Mouse (Mus musculus): ENCODE data around the gene Nudt16. TPM values are rescaled to one million over a fixed set of nuclear protein-coding genes. Genes with fewer than 3 reads are reported as not detected.
"Not testable (repeated sequence)": the region's sequence is repeated elsewhere in the genome, so short reads cannot be mapped to it uniquely, and the experiment has no call there.

The Nudt16 gene
- 10 to 100 TPM; 15.6 to 16.1 TPM for total RNA-seq (2021)
- long read RNA-seq, transcript Nudt16-201 (3 exons, 1,631 nt), result major isoform, 10 of 14 reads
- long read RNA-seq, partial matches to known transcripts, result 1 of 14 reads
- long read RNA-seq, other reads (novel, unspliced or antisense), result 1 of 14 reads

DNA sequence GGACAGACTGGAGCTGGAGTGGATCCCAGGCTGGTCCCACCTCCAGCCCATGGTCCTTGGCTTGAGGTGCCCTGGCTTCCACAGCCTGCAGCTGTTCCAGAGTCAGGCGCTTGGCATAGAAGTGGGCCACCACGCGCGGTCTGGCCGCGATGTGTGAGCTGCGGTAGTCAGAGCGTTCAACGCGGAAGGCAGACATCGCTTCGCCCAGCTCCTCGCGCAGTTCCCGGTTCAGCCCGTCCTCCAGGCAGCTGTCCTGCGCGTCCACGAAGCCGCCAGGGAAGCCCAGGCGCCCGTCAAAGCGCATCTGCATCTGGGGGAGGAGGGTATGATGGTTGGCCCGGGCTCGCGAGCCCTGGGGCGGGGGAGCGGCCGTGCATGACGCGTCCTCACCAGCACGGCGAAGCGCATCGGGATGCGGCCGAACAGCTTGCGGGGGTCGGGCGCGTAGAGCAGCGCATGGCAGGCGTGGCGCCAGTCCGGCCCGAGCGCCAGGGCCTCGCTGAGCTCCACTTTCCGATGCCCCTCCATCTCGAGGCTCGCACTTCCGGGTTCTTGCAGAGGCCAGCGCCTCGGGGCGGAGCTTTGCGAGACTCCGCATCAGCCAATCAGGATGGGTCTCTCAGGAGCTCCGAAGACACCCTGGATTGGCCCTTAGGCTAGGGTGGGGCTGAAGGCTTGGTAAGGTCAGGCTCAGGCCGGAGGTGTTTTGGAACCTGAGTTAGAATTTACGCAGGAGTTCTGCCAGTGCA lies at the start of gene Nudt16:
Nudt16 (minus strand) TSS at position 572 of the 749 bp plus-strand sequence.
- DNase-seq (ENCODE audit: low spot score in 2 of 2), result peak; percentile 89 to 93

DNA sequence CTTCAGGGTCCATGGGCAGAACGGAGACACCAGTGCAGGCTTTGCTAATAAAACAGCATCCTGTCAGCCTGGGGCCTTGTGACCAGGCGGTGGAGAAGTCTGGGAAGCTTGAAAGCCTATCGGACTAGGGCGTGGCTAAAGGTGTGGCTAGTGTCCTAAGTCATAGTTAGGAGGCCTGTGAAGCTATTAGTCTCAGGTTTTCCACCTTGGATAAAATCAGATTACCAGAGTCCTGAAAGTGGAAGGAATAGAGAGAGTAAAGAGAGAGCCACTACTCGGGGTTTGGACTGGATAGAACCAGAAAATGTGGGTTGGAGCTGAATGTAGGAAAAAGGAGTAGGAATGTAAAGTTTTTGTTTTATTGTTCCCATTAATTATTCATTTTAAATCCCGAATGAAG lies 13.4 kb upstream of the Nudt16 start, which contains the start of gene 1700080E11Rik:
1700080E11Rik (minus strand) TSS at position 101 of the 400 bp plus-strand sequence.
- DNase-seq (ENCODE audit: low spot score in 2 of 2), result no peak

DNA sequence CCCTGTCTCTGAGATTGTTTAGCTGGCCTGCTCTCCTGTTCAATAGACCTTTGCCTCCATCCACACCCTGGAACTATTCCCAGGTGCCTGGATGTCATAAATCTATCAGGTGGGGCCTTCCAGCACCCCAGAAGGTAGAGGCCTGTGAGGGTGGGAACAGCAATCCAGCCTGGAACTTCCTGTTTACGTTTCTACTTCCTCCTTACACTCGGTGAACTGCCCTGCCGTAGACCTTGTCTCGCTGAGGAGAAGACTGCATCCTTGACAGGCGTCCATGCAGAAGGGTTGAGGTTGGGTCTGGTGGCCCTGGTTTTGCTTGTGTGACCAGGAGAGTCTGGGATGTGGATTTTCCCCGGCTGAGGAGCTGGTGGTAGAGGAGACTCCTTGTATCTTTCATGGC lies 7.6 kb upstream of the Nudt16 start:
- no peak for DNase-seq (ENCODE audit: low spot score in 2 of 2)

DNA sequence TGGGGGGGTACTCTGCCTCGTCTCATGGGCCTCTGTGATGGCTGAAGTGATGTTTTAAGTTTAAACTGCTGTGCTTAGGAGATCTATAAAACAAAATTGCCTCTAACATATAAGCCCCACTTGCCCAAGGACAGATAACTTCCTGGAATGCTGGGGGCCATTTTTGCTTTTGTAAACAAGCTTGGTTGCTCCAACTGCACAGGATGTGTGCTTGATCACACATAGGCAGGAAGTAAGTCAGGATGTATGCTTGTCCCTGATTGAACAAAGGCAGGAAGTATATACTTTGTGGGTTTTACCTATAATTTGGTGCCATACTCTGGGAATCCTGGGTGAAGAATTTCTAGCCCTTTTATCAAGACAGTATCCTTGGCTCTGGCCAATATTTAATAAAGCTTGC lies 4.8 kb upstream of the Nudt16 start:
- DNase-seq (ENCODE audit: low spot score in 2 of 2), result no peak

DNA sequence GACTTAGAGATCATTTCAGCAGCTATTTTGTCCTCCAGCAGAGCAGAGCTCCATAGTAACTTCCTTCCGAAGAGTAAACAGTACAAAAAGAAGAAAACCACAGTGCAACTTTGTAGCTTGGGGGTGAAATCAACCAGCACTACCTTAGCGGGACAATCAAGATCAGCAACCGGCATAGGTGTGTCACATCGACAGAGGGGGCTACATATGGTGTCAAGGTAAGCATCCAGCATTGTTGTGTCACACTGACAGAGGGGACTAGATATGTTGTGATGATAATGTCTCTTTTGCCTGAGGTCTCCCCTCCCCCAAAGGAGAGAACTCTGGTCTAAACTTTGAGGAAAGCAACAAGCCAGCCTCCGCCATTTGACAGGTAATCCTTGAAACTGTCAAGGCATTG lies 2.9 kb upstream of the Nudt16 start:
- no peak for DNase-seq (ENCODE audit: low spot score in 2 of 2)

DNA sequence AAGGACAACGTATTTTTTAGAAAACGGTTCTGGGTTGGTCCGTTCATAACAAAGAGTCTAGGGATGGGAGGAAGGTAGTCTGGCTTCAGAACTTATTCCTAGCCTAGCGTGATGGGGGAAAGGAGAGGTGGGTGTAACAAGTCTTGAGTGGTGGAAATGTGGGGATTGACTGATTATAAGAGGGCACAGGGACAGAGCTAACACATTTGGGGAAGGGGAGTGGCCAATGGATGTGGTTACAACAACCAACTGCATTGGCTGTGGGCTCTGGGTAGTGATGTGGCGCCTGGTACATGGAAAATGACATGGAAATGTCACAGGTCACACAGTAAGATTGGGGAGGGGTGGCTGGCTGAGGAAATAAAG lies 361 bp upstream of the Nudt16 start:
- no peak for DNase-seq (ENCODE audit: low spot score in 2 of 2)

DNA sequence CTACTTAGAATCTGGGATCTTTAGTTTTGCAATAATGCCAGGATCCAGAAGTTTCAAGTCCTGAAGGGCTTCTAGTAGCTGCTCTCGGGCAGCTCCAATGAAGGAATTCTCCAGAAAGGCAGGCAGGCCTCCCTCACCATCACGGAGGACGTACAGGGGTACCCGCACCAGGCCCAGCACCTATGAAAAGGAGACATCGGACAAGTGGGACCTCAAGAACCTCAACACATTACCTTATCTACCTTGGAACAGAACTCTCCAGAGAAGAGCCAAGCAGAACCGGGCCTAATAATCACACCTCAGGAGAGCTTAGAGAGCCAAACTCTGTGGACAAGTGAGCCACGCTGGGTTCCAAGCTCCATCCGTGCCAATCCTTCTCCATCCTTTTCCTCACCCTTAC lies 1.3 kb downstream of the Nudt16 start:
- no peak for DNase-seq (ENCODE audit: low spot score in 2 of 2)

DNA sequence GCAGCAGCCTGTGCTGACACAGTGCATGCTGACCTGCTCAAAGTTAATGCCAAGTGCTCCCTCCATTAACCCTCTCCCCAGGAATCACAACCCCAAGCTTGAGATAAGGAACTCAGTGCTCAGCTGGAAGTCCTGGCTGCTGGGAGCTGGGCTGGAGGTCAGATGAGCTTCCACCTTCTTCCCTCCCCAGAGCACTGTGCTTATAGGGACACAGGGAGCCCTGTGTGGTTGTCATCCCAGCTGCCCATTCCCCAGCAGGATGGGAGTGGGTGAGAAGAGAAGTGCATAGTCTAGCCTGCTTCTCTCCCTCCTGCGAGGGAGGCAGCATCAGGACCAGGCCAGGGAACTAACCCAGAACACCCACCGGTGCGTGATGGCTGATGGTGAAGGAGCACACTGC lies 6.4 kb downstream of the Nudt16 start:
- DNase-seq (ENCODE audit: low spot score in 2 of 2), result not testable (repeated sequence)

DNA sequence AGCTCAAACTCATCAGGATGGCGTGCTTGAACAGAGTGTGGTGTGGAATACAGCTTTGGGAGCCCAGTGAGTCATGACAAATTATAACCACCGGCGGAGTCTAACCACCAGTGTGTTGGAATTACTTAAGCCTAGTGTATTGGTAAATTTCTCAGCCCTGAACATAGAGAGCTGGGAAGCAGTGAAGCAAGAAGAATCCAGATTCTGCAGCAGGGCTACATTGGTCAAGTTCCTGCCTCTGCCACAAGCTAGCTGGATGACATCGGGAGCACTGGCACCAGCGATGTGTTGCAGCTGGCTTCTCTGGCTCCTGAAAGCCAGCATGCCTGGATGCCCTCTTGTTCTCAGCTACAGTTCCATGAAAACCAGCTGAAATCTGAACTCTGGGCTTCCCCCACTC lies 27.7 kb downstream of the Nudt16 start:
- no peak for DNase-seq (ENCODE audit: low spot score in 2 of 2)

DNA sequence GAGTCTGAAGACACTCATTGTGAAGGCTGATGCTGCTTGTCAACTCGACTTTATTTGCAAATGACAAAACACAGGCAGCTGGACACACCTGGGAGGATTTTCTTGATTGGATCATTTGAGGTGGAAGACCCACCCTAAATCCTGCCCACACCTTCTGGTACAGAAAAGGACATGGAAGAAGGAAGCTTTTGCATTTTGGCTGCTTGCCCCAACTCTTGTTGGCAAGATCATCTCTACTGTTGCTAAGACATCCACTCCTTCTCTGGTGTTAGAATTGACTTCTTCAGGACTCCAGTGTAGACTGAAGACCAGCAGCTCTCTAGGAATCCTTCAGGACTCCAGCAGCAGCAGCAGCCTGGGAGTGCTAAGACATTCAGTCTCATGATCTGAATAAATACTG lies 29.7 kb downstream of the Nudt16 start:
- DNase-seq (ENCODE audit: low spot score in 2 of 2), result no peak

DNA sequence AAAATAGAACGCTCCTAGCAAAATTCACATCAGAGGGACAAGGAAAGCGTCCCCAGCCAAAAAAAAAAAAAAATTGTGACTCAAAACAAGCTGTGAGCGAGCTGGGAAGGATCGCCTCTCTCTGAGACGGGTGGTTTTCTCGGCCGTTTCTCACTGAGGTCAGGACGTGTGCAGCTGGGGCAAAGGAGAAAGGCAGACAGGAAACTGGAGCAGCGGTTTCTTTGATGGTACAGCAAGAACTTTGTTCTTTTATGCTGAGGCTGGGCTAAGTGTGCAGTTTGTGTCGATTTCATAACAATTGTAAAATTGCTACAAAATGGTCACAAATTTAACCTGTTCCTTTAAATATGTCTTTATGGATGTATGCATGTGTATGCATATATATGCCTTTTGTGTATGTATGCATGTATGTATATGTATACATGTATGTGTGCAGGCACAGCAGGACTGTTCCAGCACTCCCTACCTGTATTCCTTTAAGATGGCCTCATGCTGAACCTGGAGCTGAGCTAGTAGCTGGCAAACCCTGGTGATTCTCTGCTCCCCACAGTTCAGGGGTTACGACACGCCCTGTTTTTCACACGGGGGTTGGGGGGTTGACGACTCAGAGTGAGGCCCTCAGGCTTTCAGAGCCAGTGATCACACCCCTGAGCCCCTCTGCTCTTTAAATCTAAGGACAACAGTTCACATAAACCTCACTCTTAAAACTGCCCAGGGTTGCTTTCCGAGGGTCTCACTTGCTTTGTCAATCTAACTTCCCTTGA lies 30.6 kb downstream of the Nudt16 start:
- no peak for DNase-seq (ENCODE audit: low spot score in 2 of 2)

DNA sequence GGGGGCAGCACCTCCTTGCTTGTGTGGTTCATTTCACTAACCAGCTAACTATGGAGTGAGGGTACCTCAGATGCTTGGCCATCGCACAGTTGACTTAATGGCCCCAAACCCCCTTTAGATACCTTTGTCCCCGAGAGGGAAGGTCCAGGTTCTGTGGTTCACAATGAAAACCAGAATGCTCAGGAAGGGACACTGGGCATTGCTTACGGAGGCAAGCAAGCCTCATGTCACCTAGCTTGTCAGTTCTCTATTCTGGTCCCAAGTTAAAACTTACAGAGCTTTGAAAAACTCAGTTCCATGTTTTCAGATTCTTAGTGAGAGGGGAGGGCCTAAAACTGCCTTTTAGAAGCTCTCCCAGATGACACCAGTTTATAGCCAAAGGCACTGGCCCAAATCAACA lies 51.4 kb downstream of the Nudt16 start:
- DNase-seq (ENCODE audit: low spot score in 2 of 2), result no peak

Other genes starting within 250 kb of the Nudt16 start
- gene Mrpl3, start 78.6 kb downstream of the Nudt16 start, total RNA-seq (2021), result 10 to 100 TPM; 76.4 to 85.0 TPM
- not detected for gene 1700080E11Rik, start 13.3 kb upstream of the Nudt16 start, total RNA-seq (2021)

All from layer of hippocampus, adult 18-20 months (tissue).